Mouse (Mus musculus) liver, adult 2 months (tissue): ENCODE data around the gene Kif6.

ENCODE experiments used
- CTCF ChIP-seq: fragments of 200-500 bp; IDR thresholded peaks from 2 replicates; pipeline ENCODE4 v1.5.1; 2011; ENCODE audit warnings: low read depth, low read length, control low read depth
- POLR2A ChIP-seq: fragments of 200-500 bp; IDR thresholded peaks from 2 replicates; pipeline ENCODE4 v1.6.1; 2011; ENCODE audit warnings: low read length, control low read depth; ENCODE audit not compliant: insufficient read depth; ENCODE audit errors: extremely low read depth

DNA sequence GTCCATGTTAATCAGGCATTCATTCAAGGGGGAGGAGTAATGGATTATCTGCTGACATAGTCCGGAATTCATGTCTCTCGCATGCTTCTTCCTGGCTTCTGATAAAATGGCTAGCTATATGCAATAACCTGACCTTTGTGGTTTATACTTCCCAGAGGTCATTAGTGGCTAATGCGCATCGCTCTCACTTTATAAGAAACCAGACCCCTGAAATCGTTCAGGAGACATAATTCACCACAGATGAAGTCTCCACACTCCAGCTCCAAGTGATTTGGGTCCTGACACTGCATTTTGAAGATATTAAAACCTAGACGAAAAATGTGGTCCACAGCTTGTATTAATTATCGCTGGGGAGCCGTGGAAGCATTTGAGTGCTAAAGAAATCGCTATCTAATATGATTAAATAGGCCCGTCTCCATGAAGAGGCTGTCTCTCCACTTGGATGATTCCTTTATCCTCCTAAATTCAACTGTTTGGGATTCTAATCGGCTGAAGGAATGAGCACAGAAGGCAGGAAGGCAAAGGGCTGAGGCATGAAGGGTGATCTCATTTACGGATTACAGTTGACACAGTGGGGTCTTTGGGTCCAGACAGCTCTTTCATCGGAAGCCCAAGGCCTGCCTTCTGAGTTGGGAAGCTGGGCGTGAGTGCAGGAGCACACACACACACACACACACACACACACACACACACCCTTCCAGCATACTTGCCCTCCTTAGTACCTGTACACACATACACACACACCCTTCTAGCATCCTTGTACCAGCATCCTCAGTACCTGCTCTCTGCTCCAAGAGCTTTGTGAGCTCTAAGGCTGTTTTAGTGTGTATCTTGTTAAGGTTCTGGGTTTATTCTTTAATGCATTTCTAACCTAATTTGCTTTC is 128.9 kb downstream of the Kif6 start:
- TF ChIP-seq POLR2A = no peak
- TF ChIP-seq CTCF = no peak
